Mouse (Mus musculus) forebrain, embryonic 11.5 days (tissue): ENCODE results near the gene Spns2. TPM values are rescaled to one million over a fixed set of nuclear protein-coding genes. Genes with fewer than 3 reads are reported as not detected.

Source experiments
- ATAC-seq: fragments of 200-750 bp; cut with Nextera tagmentation; replicated peaks from 2 replicates; pipeline ENCODE4 v1.8.0; 2017; ENCODE audit warnings: moderate TSS enrichment; ENCODE audit not compliant: low FRiP score
- DNase-seq: peaks from one replicate; pipeline ENCODE4 v3.0.0-alpha.2; 2017; ENCODE audit warnings: low spot score
- H3K27ac ChIP-seq: fragments of 300-500 bp; sonication (generic); 2 replicates; pipeline ENCODE4 v1.5.1; 2014; ENCODE audit warnings: low read depth, low read length
- H3K27me3 ChIP-seq: fragments of 300-500 bp; sonication (generic); 2 replicates; pipeline ENCODE4 v1.6.1; 2014; ENCODE audit warnings: mild to moderate bottlenecking, low read length, mixed read lengths; ENCODE audit not compliant: control insufficient read depth, insufficient read depth
- H3K36me3 ChIP-seq: fragments of 300-500 bp; sonication (generic); 2 replicates; pipeline ENCODE4 v1.6.1; 2014; ENCODE audit warnings: mild to moderate bottlenecking, low read length, moderate library complexity, mixed read lengths; ENCODE audit not compliant: control insufficient read depth, insufficient read depth
- H3K4me1 ChIP-seq: fragments of 300-500 bp; sonication (generic); replicated peaks from 2 replicates; pipeline ENCODE4 v1.6.1; 2014; ENCODE audit warnings: low read length, mixed read lengths; ENCODE audit not compliant: control insufficient read depth, insufficient read depth
- H3K4me2 ChIP-seq: fragments of 300-500 bp; sonication (generic); 2 replicates; pipeline ENCODE4 v1.6.1; 2014; ENCODE audit warnings: low read depth, mild to moderate bottlenecking, low read length, moderate library complexity, mixed read lengths; ENCODE audit not compliant: severe bottlenecking
- H3K4me3 ChIP-seq: fragments of 300-500 bp; sonication (generic); 2 replicates; pipeline ENCODE4 v1.5.1; 2014; ENCODE audit warnings: low read depth, low read length
- H3K9ac ChIP-seq: fragments of 300-500 bp; sonication (generic); 2 replicates; pipeline ENCODE4 v1.6.1; 2014; ENCODE audit warnings: low read length
- H3K9me3 ChIP-seq: fragments of 300-500 bp; sonication (generic); 2 replicates; pipeline ENCODE4 v1.6.1; 2016; ENCODE audit warnings: low read length, mixed read lengths; ENCODE audit not compliant: control insufficient read depth
- WGBS: fragments of 180-500 bp; shearing (Covaris S2); extraction: QIAGEN DNeasy Blood & Tissue Kit; methylation state at CpG from one replicate; pipeline ENCODE4 v1.1.7; 2014; 5-methylcytosine and 5-hydroxymethylcytosine counted together
- polyA plus RNA-seq: library from polyadenylated mRNA; unstranded; fragments of >200 nt; fragmentation: Nextera tagmentation; extraction: Ambion mirVana; gene quantifications from 2 replicates; pipeline ENCODE4 v1.2.1, GENCODE M21; 2014

Spns2 gene
- polyA plus RNA-seq, 1 experiment from 2014 or later, result 4.0 TPM

GRCm38 (mm10) chr11:72419006-72419405 lies 70.7 kb downstream of the Spns2 start:
- Histone ChIP-seq H3K9ac (no peak overlapping the region), H3K36me3 (no peaks in the 10 kb centered on the region), H3K4me2 (no peak overlapping the region), H3K27ac (no peak overlapping the region), H3K4me3 (no peak overlapping the region), H3K4me1 (peaks cover 5% of the 10 kb centered on the region), H3K27me3 (no peaks in the 10 kb centered on the region), H3K9me3 (no peaks in the 10 kb centered on the region)
- DNase-seq (no peak), ATAC-seq (no peak)
- WGBS, result 91% methylated on average over 6 of the region's 6 CpGs

- DNase-seq (no peak), ATAC-seq (no peak)
- Histone ChIP-seq H3K27me3 (no peaks in the 10 kb centered on the region), H3K36me3 (no peaks in the 10 kb centered on the region), H3K4me2 (no peak overlapping the region), H3K4me1 (peaks cover 5% of the 10 kb centered on the region), H3K9me3 (no peaks in the 10 kb centered on the region), H3K9ac (no peak overlapping the region), H3K4me3 (no peak overlapping the region), H3K27ac (no peak overlapping the region)
- WGBS, result 40% methylated on average over 8 of the region's 8 CpGs
Measured at GRCm38 (mm10) chr11:72418227-72418626, 71.5 kb downstream of the Spns2 start.

- H3K4me3 ChIP-seq, result no peak overlapping the region
- H3K4me2 ChIP-seq, result no peak overlapping the region
- no peak overlapping the region for H3K9ac ChIP-seq
- H3K27me3 ChIP-seq, result no peaks in the 10 kb centered on the region
- no peaks in the 10 kb centered on the region for H3K36me3 ChIP-seq
- ATAC-seq (no peak; the same call in 1 of the 2 replicates), DNase-seq (no peak)
- no peak overlapping the region for H3K27ac ChIP-seq
- H3K4me1 ChIP-seq, result peaks cover 5% of the 10 kb centered on the region
- 6% methylated on average over 4 of the region's 4 CpGs for WGBS
- no peaks in the 10 kb centered on the region for H3K9me3 ChIP-seq
Measured at GRCm38 (mm10) chr11:72417376-72417775, 72.3 kb downstream of the Spns2 start.

- Histone ChIP-seq H3K36me3 (no peaks in the 10 kb centered on the region), H3K9me3 (no peaks in the 10 kb centered on the region), H3K4me3 (no peak overlapping the region), H3K4me1 (peaks cover 5% of the 10 kb centered on the region), H3K27ac (no peak overlapping the region), H3K9ac (no peak overlapping the region), H3K27me3 (no peaks in the 10 kb centered on the region; the same call in 1 of the 2 replicates), H3K4me2 (no peak overlapping the region)
- WGBS, result 90% methylated on average over 5 of the region's 5 CpGs
- DNase-seq (no peak), ATAC-seq (no peak)
Measured at GRCm38 (mm10) chr11:72416666-72417065, 73.0 kb downstream of the Spns2 start.

GRCm38 (mm10) chr11:72415155-72415554 lies 74.5 kb downstream of the Spns2 start:
- Histone ChIP-seq H3K27me3 (no peaks in the 10 kb centered on the region; the same call in 1 of the 2 replicates), H3K4me2 (no peak overlapping the region), H3K9me3 (no peaks in the 10 kb centered on the region), H3K27ac (no peak overlapping the region), H3K4me3 (no peak overlapping the region), H3K4me1 (peaks cover 7% of the 10 kb centered on the region), H3K9ac (no peak overlapping the region), H3K36me3 (no peaks in the 10 kb centered on the region)
- ATAC-seq (no peak), DNase-seq (no peak)
- WGBS, result 90% methylated on average over 8 of the region's 8 CpGs

- H3K9ac ChIP-seq, result no peak overlapping the region
- H3K36me3 ChIP-seq, result no peaks in the 10 kb centered on the region
- H3K4me1 ChIP-seq, result peaks cover 9% of the 10 kb centered on the region
- DNase-seq, result no peak
- H3K4me3 ChIP-seq, result no peak overlapping the region
- 67% methylated on average over 5 of the region's 5 CpGs for WGBS
- H3K27me3 ChIP-seq, result no peaks in the 10 kb centered on the region; the same call in 1 of the 2 replicates
- H3K27ac ChIP-seq, result no peak overlapping the region
- H3K4me2 ChIP-seq, result no peak overlapping the region
- no peak for ATAC-seq
- no peaks in the 10 kb centered on the region for H3K9me3 ChIP-seq
Measured at GRCm38 (mm10) chr11:72413601-72414190, 76.0 kb downstream of the Spns2 start.

GRCm38 (mm10) chr11:72413016-72413415 lies 76.7 kb downstream of the Spns2 start:
- no peaks in the 10 kb centered on the region for H3K36me3 ChIP-seq
- H3K4me1 ChIP-seq, result peaks cover 9% of the 10 kb centered on the region
- DNase-seq (no peak), ATAC-seq (no peak)
- H3K4me3 ChIP-seq, result no peak overlapping the region
- no peak overlapping the region for H3K27ac ChIP-seq
- no peaks in the 10 kb centered on the region for H3K9me3 ChIP-seq
- WGBS, result 81% methylated on average over 7 of the region's 7 CpGs
- H3K27me3 ChIP-seq, result no peaks in the 10 kb centered on the region; the same call in 1 of the 2 replicates
- no peak overlapping the region for H3K9ac ChIP-seq
- no peak overlapping the region for H3K4me2 ChIP-seq

- Histone ChIP-seq H3K4me3 (peak overlapping the region; percentile 43), H3K4me1 (peaks cover 4% of the 10 kb centered on the region; the same call in 1 of the 2 replicates), H3K36me3 (no peaks in the 10 kb centered on the region), H3K27me3 (no peaks in the 10 kb centered on the region; the same call in 1 of the 2 replicates), H3K27ac (no peak overlapping the region), H3K9me3 (no peaks in the 10 kb centered on the region), H3K4me2 (peak overlapping the region; percentile 85), H3K9ac (no peak overlapping the region)
- WGBS, result 32% methylated on average over 9 of the region's 9 CpGs
- DNase-seq (no peak), ATAC-seq (no peak)
Measured at GRCm38 (mm10) chr11:72411945-72412344, 77.8 kb downstream of the Spns2 start.
